24 mouse cellular contexts compared by ENCODE assay signal in genomic region chr2:92085721-92086120, GRCm38 (mm10).
"Had no signal": no experiment of that assay in that cellular context is flagged by ENCODE, and none has a peak within 500 bp of the region (broad histone marks: within the 10 kb centered on the region; RNA-seq: fewer than 3 reads in every experiment).

No protein-coding gene starts in this region.

- H3K27ac ChIP-seq: hindbrain, postnatal 0 days; layer of hippocampus, adult 2 months; left cerebral cortex, adult 2 months; liver, embryonic 15.5 days; lung, embryonic 15.5 days; midbrain, embryonic 10.5 days; midbrain, embryonic 13.5 days; neural tube, embryonic 13.5 days; stomach, embryonic 15.5 days had no signal

- H3K4me3 ChIP-seq: layer of hippocampus, adult 2 months; left cerebral cortex, adult 2 months; liver, embryonic 15.5 days; lung, embryonic 15.5 days; megakaryocyte, embryonic 14.5 days; midbrain, embryonic 10.5 days; midbrain, embryonic 13.5 days; myocyte; neural tube, embryonic 13.5 days; stomach, embryonic 15.5 days had no signal

- H3K4me2 ChIP-seq: liver, embryonic 11.5 days; liver, embryonic 15.5 days; lung, embryonic 15.5 days; midbrain, embryonic 13.5 days; neural tube, embryonic 13.5 days; stomach, embryonic 15.5 days had no signal

- DNase-seq: layer of hippocampus, postnatal 36 days; lung, adult 18-20 months; lung, postnatal 10 days; lung, postnatal 36 days; retina, postnatal 1 day; right cerebral cortex, postnatal 25 days; spleen, adult 18-20 months; thymus, adult 18-20 months; thymus, postnatal 36 days had no signal

- H3K36me3 ChIP-seq: liver, embryonic 15.5 days; lung, embryonic 15.5 days; midbrain, embryonic 10.5 days; midbrain, embryonic 13.5 days; neural tube, embryonic 13.5 days; stomach, embryonic 15.5 days had no signal

- ATAC-seq: hindbrain, postnatal 0 days; inflammation-experienced regulatory T-cells, adult 6 months; intestine, embryonic 16.5 days; midbrain, embryonic 13.5 days; midbrain, embryonic 16.5 days had no signal

- H3K27me3 ChIP-seq: liver, embryonic 15.5 days; lung, embryonic 15.5 days; midbrain, embryonic 13.5 days; neural tube, embryonic 13.5 days; stomach, embryonic 15.5 days had no signal

- H3K9ac ChIP-seq: liver, embryonic 15.5 days; lung, embryonic 15.5 days; midbrain, embryonic 13.5 days; neural tube, embryonic 13.5 days; stomach, embryonic 15.5 days had no signal

- H3K4me1 ChIP-seq: liver, embryonic 15.5 days; lung, embryonic 15.5 days; megakaryocyte, embryonic 14.5 days; midbrain, embryonic 10.5 days; midbrain, embryonic 13.5 days; neural tube, embryonic 13.5 days; stomach, embryonic 15.5 days had no signal

- H3K9me3 ChIP-seq: liver, embryonic 15.5 days; lung, embryonic 15.5 days; midbrain, embryonic 10.5 days; midbrain, embryonic 13.5 days; neural tube, embryonic 13.5 days; stomach, embryonic 15.5 days had no signal
